Mouse (Mus musculus): ENCODE measurements around the gene Tpk1. TPM values are rescaled to one million over a fixed set of nuclear protein-coding genes. Genes with fewer than 3 reads are reported as not detected.

Tpk1 gene
- polyA plus RNA-seq, 1 experiment: 2.4 TPM

DNA sequence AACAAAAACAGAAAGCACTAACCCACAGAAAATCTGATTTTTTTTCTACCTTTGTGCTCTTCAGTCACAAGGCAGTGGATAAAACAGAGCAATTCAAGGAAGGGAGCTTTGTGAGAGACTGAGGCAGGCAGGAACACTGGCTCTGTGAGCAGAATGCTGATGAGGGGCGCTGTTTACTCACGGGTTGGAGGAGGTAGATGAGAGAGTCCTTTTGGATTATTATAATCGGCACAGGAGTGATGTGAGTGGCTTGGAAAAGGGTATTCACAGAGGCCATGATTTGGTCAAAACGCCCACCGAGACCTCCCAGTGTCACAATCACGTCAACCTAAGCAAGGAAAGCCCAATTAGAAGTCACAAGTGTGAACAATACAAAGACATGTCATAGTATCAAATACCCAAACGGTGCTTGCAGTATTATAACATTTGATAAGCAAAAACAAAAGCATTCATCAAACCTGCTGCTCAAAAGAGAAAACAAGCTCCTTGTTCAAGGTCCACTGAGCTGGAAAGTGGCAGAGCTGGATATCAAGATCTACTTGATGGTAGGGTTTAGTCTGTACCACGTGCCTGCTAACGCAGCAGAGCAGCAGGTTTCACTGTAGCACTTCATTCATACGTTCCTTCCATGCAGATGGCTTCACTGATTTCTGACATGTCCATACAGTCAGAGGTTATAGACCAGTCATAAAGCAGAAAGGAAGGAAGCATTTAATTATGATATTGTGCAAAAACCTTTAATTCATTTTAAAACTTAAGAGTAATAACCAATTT, 197.1 kb downstream of the Tpk1 start:
- Histone ChIP-seq H3K4me1 (ENCODE audit: control insufficient read depth, insufficient read depth, low read length) (no peaks in the 10 kb centered on the region), H3K4me3 (replicated peaks; ENCODE audit: control insufficient read depth, low read depth, low read length) (no peak overlapping the region), H3K27ac (ENCODE audit: control insufficient read depth, insufficient read depth, low read depth, low read length, poor library complexity) (no peak overlapping the region)
- WGBS: 89% methylated on average over 10 of the region's 10 CpGs
- no peak for TF ChIP-seq CTCF (IDR thresholded peaks at IDR 0.05; ENCODE audit: control insufficient read depth, insufficient read depth, low read length)
- TF ChIP-seq POLR2A (IDR thresholded peaks at IDR 0.05; ENCODE audit: borderline replicate concordance, control insufficient read depth, low read depth, low read length): no peak

GRCm38 (mm10) chr6:43462849-43463369, 203.2 kb downstream of the Tpk1 start:
- TF ChIP-seq CTCF (IDR thresholded peaks at IDR 0.05; ENCODE audit: control insufficient read depth, insufficient read depth, low read length) (no peak), POLR2A (IDR thresholded peaks at IDR 0.05; ENCODE audit: borderline replicate concordance, control insufficient read depth, low read depth, low read length) (no peak)
- WGBS: 83% methylated on average over 2 of the region's 2 CpGs
- H3K4me1 ChIP-seq (ENCODE audit: control insufficient read depth, insufficient read depth, low read length): no peaks in the 10 kb centered on the region
- no peak overlapping the region for H3K27ac ChIP-seq (ENCODE audit: control insufficient read depth, insufficient read depth, low read depth, low read length, poor library complexity)
- H3K4me3 ChIP-seq (replicated peaks; ENCODE audit: control insufficient read depth, low read depth, low read length): no peak overlapping the region

GRCm38 (mm10) chr6:43462189-43462848, 203.8 kb downstream of the Tpk1 start:
- no peak overlapping the region for H3K4me3 ChIP-seq (replicated peaks; ENCODE audit: control insufficient read depth, low read depth, low read length)
- 43% methylated on average over 2 of the region's 2 CpGs for WGBS
- H3K27ac ChIP-seq (ENCODE audit: control insufficient read depth, insufficient read depth, low read depth, low read length, poor library complexity): no peak overlapping the region
- no peaks in the 10 kb centered on the region for H3K4me1 ChIP-seq (ENCODE audit: control insufficient read depth, insufficient read depth, low read length)
- TF ChIP-seq POLR2A (IDR thresholded peaks at IDR 0.05; ENCODE audit: borderline replicate concordance, control insufficient read depth, low read depth, low read length): no peak
- no peak for TF ChIP-seq CTCF (IDR thresholded peaks at IDR 0.05; ENCODE audit: control insufficient read depth, insufficient read depth, low read length)

DNA sequence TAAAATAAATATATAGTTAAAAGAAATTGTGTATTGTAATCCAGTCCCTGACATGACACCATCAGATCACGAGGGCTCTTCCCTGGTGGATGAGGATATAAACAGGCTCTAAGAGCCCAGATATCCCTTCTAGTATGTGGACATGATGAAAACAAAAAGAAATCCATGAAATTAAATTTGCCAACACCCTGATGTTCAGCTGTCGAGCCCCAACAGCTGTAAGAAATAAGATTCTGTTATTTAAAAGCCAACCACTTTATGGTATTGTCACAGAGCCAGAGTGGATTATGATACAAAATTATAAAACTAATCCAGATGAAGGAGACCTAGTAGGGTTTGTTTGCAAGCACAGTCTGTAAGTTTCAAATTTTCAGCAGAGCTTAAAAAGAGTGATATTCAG, 207.0 kb downstream of the Tpk1 start:
- Histone ChIP-seq H3K4me1 (ENCODE audit: control insufficient read depth, insufficient read depth, low read length) (no peaks in the 10 kb centered on the region), H3K27ac (ENCODE audit: control insufficient read depth, insufficient read depth, low read depth, low read length, poor library complexity) (no peak overlapping the region), H3K4me3 (replicated peaks; ENCODE audit: control insufficient read depth, low read depth, low read length) (no peak overlapping the region)
- WGBS: 88% methylated on average over 2 of the region's 2 CpGs
- TF ChIP-seq POLR2A (IDR thresholded peaks at IDR 0.05; ENCODE audit: borderline replicate concordance, control insufficient read depth, low read depth, low read length): no peak
- TF ChIP-seq CTCF (IDR thresholded peaks at IDR 0.05; ENCODE audit: control insufficient read depth, insufficient read depth, low read length): no peak

- TF ChIP-seq POLR2A (IDR thresholded peaks at IDR 0.05; ENCODE audit: borderline replicate concordance, control insufficient read depth, low read depth, low read length) (no peak), CTCF (IDR thresholded peaks at IDR 0.05; ENCODE audit: control insufficient read depth, insufficient read depth, low read length) (no peak)
- 90% methylated on average over 2 of the region's 2 CpGs for WGBS
- no peak overlapping the region for H3K4me3 ChIP-seq (replicated peaks; ENCODE audit: control insufficient read depth, low read depth, low read length)
- no peak overlapping the region for H3K27ac ChIP-seq (ENCODE audit: control insufficient read depth, insufficient read depth, low read depth, low read length, poor library complexity)
- H3K4me1 ChIP-seq (ENCODE audit: control insufficient read depth, insufficient read depth, low read length): no peaks in the 10 kb centered on the region
Measured at GRCm38 (mm10) chr6:43457989-43458388, 208.1 kb downstream of the Tpk1 start.

GRCm38 (mm10) chr6:43449498-43449897, 216.6 kb downstream of the Tpk1 start:
- no peak for TF ChIP-seq CTCF (IDR thresholded peaks at IDR 0.05; ENCODE audit: control insufficient read depth, insufficient read depth, low read length)
- no peak for TF ChIP-seq POLR2A (IDR thresholded peaks at IDR 0.05; ENCODE audit: borderline replicate concordance, control insufficient read depth, low read depth, low read length)
- WGBS: 30% methylated on average over 2 of the region's 2 CpGs
- no peak overlapping the region for H3K4me3 ChIP-seq (replicated peaks; ENCODE audit: control insufficient read depth, low read depth, low read length)
- no peak overlapping the region for H3K27ac ChIP-seq (ENCODE audit: control insufficient read depth, insufficient read depth, low read depth, low read length, poor library complexity)
- no peaks in the 10 kb centered on the region for H3K4me1 ChIP-seq (ENCODE audit: control insufficient read depth, insufficient read depth, low read length)

- TF ChIP-seq POLR2A (IDR thresholded peaks at IDR 0.05; ENCODE audit: borderline replicate concordance, control insufficient read depth, low read depth, low read length) (no peak), CTCF (IDR thresholded peaks at IDR 0.05; ENCODE audit: control insufficient read depth, insufficient read depth, low read length) (no peak)
- 86% methylated on average over 2 of the region's 2 CpGs for WGBS
- Histone ChIP-seq H3K4me3 (replicated peaks; ENCODE audit: control insufficient read depth, low read depth, low read length) (no peak overlapping the region), H3K27ac (ENCODE audit: control insufficient read depth, insufficient read depth, low read depth, low read length, poor library complexity) (no peak overlapping the region), H3K4me1 (ENCODE audit: control insufficient read depth, insufficient read depth, low read length) (no peaks in the 10 kb centered on the region)
Measured at GRCm38 (mm10) chr6:43445856-43446255, 220.2 kb downstream of the Tpk1 start.

DNA sequence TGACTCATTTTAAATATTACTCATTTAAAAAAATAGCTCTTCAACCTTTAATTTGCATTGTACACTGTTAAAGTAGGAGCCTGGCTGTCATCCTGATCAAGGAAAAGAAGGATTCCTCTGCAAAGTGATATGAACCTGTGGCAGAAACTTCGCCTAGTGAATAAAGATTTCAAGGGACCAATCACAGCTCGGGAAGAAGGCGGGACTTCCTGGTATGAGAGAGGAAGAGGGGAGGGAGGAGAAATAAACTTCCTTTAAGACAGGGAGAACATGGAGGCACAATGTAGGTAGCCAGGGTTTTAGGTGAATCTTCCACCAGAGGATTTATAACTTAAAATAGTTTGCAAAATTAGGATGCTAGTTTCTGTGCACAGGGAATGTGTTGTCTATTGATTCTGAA, 223.9 kb downstream of the Tpk1 start:
- no peak overlapping the region for H3K27ac ChIP-seq (ENCODE audit: control insufficient read depth, insufficient read depth, low read depth, low read length, poor library complexity)
- 84% methylated on average over 3 of the region's 3 CpGs for WGBS
- H3K4me3 ChIP-seq (replicated peaks; ENCODE audit: control insufficient read depth, low read depth, low read length): no peak overlapping the region
- TF ChIP-seq CTCF (IDR thresholded peaks at IDR 0.05; ENCODE audit: control insufficient read depth, insufficient read depth, low read length): no peak
- TF ChIP-seq POLR2A (IDR thresholded peaks at IDR 0.05; ENCODE audit: borderline replicate concordance, control insufficient read depth, low read depth, low read length): no peak
- no peaks in the 10 kb centered on the region for H3K4me1 ChIP-seq (ENCODE audit: control insufficient read depth, insufficient read depth, low read length)
